Mouse (Mus musculus) gonadal fat pad, adult 2 months (tissue): ENCODE data around the gene Prr5l. TPM values are rescaled to one million over a fixed set of nuclear protein-coding genes. Genes with fewer than 3 reads are reported as not detected.

Experiments
- DNase-seq: peaks from one replicate; pipeline ENCODE4 v3.0.0-alpha.2; 2012; ENCODE audit warnings: low read depth
- polyA plus RNA-seq: library from polyadenylated mRNA; depleted of rRNA; stranded (reverse); fragments of >200 nt; gene quantifications from 2 replicates; pipeline ENCODE4 v1.2.3, GENCODE M21; 2012; rRNA removed

Gene Prr5l
- 5.7 and 5.8 TPM in 2 replicates for polyA plus RNA-seq

GRCm38 (mm10) chr2:101882998-101883397, at the start of gene Prr5l:
Gene Prr5l (minus strand): TSS chr2:101883027.
- no peak for DNase-seq

- DNase-seq = no peak
These were observed 49.5 kb upstream of the Prr5l start for GRCm38 (mm10) chr2:101932169-101932936.

GRCm38 (mm10) chr2:101925591-101926188, 42.9 kb upstream of the Prr5l start:
- DNase-seq = no peak

DNA sequence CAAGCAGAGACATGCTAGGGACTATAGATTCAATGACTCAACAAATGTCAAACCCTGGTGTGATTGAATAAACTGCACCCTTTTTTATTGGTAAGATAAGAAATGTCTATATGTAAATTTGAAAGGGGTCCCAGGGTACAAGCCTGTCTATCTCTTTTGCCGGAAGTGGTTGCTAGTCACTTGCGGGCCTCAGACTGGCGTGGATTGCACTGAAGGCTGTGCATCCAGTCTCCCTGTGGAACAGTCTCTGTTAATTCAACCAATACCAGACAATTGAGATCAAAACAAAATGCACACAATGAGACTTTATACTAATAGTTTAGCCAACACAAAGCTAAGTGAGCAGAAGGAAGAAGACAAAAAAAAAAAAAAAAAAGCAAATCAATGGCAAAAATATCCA, 42.4 kb upstream of the Prr5l start:
- DNase-seq = no peak

DNA sequence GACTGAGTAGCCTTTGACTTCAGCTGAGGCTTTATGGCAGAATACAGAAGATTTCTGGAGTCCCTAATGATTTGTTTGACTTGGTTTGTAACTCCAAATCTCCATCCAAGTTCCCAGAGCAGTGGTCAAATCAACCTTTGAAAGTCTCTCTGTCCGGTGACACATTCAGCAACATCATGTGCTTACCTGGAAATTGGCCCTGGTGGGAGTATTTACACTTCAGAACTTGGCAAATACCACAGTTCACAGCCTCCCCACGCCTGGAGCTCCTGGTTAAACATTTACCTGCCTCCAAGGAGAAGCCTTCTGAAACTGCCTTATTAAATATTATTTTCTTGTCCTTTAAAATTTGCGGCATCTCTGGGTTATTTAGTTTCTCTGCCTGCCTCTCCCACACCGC, 40.4 kb upstream of the Prr5l start:
- DNase-seq = no peak

GRCm38 (mm10) chr2:101922302-101922701, 39.5 kb upstream of the Prr5l start:
- DNase-seq = no peak

DNA sequence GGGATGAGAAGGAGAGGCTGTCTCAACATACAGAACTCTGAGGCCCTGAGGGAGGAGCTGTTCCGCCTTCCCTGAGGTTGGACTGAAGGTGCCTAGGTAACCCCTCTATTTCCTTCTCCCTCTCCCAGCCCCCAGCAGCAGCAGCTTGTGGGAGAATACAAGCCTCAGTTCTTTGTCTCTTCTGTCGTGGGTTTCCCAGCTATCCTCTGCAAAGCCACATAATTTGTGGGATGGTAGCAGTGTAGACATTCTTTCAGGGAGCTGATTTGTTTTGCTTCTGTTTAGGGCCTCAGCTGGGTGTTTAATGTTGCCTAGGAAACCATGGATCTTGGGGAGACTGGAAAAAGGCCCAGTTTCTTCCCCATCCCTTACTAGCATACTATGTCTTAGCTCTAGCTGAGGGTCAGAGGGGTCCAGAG, 37.3 kb upstream of the Prr5l start:
- DNase-seq = no peak

GRCm38 (mm10) chr2:101918518-101918917, 35.7 kb upstream of the Prr5l start:
- no peak for DNase-seq

DNA sequence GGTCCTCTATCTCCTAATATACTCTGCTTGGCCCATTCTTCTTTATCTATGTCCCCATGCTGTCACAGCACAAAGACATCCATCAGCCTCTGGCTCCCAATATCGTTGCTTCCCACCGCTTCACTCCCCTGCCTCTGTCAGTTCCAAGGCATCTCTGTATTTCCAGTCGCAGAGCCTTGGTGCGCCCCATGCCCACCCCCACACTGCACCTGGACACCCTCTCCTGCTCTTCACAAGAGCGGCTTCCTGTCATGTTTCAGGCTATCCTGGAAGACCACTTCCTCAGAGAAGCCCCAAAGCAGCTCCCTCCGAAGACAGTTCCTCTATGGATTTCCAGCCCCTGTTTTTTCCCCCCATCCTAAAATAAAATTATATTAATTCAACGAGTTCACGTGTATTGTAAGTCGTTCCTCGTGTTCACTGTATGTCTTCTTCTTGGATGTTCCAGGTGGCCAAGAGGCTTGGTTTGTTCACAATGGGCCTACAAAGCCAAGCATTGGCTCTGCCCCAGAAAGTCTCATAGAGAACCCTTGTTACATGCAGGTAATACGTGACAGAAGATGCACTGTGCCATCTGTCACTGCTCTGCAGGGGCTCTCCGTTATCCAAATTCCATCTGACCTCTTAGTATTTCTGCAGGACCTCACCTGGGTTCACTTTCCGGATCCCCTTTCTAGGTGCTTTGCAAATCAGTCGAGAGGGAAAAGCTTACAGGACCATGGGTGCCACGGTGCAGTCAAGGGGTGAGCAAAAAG, 26.7 kb upstream of the Prr5l start:
- DNase-seq = no peak

- no peak for DNase-seq
These were observed 25.9 kb upstream of the Prr5l start for GRCm38 (mm10) chr2:101908773-101909172.

GRCm38 (mm10) chr2:101907386-101908022, 24.7 kb upstream of the Prr5l start:
- no peak for DNase-seq

GRCm38 (mm10) chr2:101906379-101906690, 23.5 kb upstream of the Prr5l start:
- DNase-seq = no peak

- no peak for DNase-seq
These were observed 22.9 kb upstream of the Prr5l start for GRCm38 (mm10) chr2:101905534-101906378.

GRCm38 (mm10) chr2:101902196-101902595, 19.4 kb upstream of the Prr5l start:
- DNase-seq = no peak

DNA sequence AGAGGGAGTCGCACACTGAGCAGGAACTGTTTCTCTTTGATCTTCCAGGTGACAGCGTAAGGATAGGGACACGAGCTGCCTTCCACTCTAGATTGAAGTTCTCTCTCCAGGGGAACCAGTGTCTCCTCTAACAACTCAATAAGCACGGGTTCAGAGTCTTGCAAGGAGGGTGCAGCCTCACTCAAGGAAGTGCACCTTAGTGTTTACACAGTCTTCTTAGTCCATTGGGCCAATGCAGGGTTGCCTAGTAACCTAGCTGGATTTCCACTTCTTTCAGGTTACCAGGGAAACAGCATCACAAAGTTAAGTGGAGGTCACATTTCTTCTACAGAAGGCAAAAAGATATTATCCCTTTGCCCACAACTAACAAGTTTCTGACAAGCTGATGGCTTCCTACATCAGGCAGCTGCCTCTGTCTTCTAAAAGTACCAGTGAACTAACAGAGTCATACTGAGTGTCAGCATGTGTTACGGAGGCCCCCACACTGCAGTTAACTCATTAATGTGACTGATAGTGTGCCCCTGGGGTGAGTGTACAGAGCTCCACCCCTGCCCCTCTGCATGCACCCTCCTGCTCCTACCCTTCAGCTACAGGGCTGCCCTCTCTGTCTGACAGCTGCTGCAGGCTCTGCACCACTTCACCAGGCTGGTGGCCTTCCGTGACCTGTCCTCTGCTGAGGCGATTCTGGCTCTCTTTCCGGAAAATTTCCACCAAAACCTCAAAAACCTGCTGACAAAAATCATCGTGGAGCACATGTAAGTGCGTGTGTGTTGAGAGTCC, 13.8 kb upstream of the Prr5l start:
- DNase-seq = no peak

DNA sequence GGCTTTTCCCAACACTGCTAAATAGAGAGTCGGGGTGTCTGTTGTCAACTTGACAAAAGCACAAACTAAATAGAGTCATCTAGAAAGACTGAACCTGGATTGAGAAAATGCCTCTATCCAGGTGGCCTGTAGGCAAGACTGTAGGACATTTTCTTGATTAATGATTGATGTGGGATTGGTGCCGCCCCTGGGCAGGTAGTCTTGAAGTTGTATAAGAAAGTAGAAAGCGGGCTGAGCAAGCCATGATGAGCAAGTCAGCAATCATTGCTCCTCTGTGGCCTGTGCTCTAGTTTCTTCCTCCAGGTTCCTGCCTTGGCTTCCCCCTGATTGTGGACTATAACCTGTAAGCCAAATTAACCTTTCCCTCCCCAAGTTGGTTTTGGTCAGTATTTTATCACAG, 11.3 kb upstream of the Prr5l start:
- DNase-seq = no peak

- no peak for DNase-seq
These were observed 8.3 kb upstream of the Prr5l start for GRCm38 (mm10) chr2:101891143-101891542.

- no peak for DNase-seq
These were observed 6.1 kb upstream of the Prr5l start for GRCm38 (mm10) chr2:101888886-101889285.

- peak; percentile 75 for DNase-seq
These were observed 3.1 kb upstream of the Prr5l start, which contains the start of gene Commd9 for GRCm38 (mm10) chr2:101885768-101886438. Gene Commd9 (plus strand): TSS chr2:101886247.

DNA sequence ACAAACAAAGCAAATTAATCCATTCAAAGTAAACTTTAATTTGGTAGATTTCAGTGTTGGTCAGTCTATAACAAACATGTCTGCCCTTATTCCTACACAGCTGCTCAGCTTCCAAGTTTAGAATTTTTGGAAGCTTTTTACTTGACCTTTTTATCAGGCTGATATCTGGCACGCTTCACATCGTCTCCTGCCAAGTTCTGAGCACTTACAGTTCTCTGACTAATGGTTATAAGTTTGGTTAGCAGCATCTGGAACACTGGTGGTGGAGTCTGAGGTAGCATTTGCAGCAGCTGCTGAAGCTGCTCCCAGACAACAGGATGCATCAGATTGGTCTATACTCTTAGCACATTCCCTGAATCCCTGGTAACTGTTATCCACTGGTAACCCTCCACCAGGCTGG, 1.5 kb upstream of the Prr5l start:
- DNase-seq = no peak
